Mouse (Mus musculus): ENCODE data around the gene Mgat4a.

DNA sequence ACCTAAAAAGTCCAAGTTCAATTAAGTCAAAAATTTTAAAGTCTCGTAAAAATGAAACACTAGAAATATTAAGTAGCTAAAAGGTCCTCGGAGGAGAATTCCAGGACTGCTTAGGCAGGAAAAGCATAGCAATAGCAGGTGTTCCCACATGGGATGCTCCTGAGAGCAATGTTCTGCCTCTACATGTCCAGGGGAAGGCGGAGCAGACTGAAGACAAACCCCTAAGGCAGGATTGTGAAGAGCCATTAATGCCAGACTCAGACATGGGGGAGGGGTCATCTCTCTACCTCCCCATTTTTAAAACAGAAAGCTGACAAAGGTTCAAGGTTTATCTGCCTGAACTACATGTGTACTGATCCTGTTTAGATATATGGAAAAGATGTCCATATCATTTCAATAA, 45.7 kb downstream of the Mgat4a start:
- no peak for TF ChIP-seq POLR2A (IDR thresholded peaks at IDR 0.05; ENCODE audit: control insufficient read depth, extremely low read depth, insufficient read depth, low read length, poor library complexity)
- TF ChIP-seq CTCF (IDR thresholded peaks at IDR 0.05; ENCODE audit: borderline replicate concordance, control insufficient read depth, extremely low read depth, insufficient read depth, low read length, poor library complexity) = no peak

Measured in thymus, adult 2 months (tissue).